Mouse (Mus musculus) stomach, postnatal 0 days (tissue): ENCODE data around the gene Filip1. TPM values are rescaled to one million over a fixed set of nuclear protein-coding genes. Genes with fewer than 3 reads are reported as not detected.

Experiments
- ATAC-seq: fragments of 200-750 bp; cut with Nextera tagmentation; 2 replicates; pipeline ENCODE4 v1.8.0; 2017; ENCODE audit not compliant: low FRiP score, low TSS enrichment
- DNase-seq: peaks from one replicate; pipeline ENCODE4 v3.0.0-alpha.2; 2016; ENCODE audit warnings: low spot score
- H3K27ac ChIP-seq: fragments of 300-500 bp; sonication (generic); replicated peaks from 2 replicates; pipeline ENCODE4 v1.5.1; 2014; ENCODE audit warnings: mild to moderate bottlenecking, control low read depth
- H3K27me3 ChIP-seq: fragments of 300-500 bp; sonication (generic); 2 replicates; pipeline ENCODE4 v1.6.1; 2014; ENCODE audit warnings: low read length; ENCODE audit not compliant: control insufficient read depth, insufficient read depth
- H3K36me3 ChIP-seq: fragments of 300-500 bp; sonication (generic); 2 replicates; pipeline ENCODE4 v1.6.1; 2014; ENCODE audit warnings: low read length, mixed read lengths; ENCODE audit not compliant: control insufficient read depth, insufficient read depth
- H3K4me1 ChIP-seq: fragments of 300-500 bp; sonication (generic); replicated peaks from 2 replicates; pipeline ENCODE4 v1.6.1; 2014; ENCODE audit warnings: antibody characterized with exemption; ENCODE audit not compliant: control insufficient read depth, insufficient read depth
- H3K4me2 ChIP-seq: fragments of 300-500 bp; sonication (generic); replicated peaks from 2 replicates; pipeline ENCODE4 v1.6.1; 2014; ENCODE audit warnings: low read depth, mild to moderate bottlenecking, control low read depth, moderate library complexity
- H3K4me3 ChIP-seq: fragments of 300-500 bp; sonication (generic); 2 replicates; pipeline ENCODE4 v1.5.1; 2014; ENCODE audit warnings: low read depth, low read length, control low read depth
- H3K9ac ChIP-seq: fragments of 300-500 bp; sonication (generic); 2 replicates; pipeline ENCODE4 v1.6.1; 2014; ENCODE audit warnings: mild to moderate bottlenecking, low read length, control low read depth, mixed read lengths
- H3K9me3 ChIP-seq: fragments of 300-500 bp; sonication (generic); 2 replicates; pipeline ENCODE4 v1.6.1; 2016; ENCODE audit warnings: low read length; ENCODE audit not compliant: control insufficient read depth
- CTCF ChIP-seq: IDR thresholded peaks from 2 replicates; pipeline ENCODE4 v1.5.1; 2016; ENCODE audit warnings: antibody characterized with exemption, low read depth, mild to moderate bottlenecking, moderate library complexity
- EP300 ChIP-seq: optimal IDR thresholded peaks from 2 replicates; pipeline ENCODE3; 2016; ENCODE audit warnings: antibody characterized with exemption
- WGBS: fragments of 180-500 bp; shearing (Covaris S2); extraction: QIAGEN DNeasy Blood & Tissue Kit; methylation state at CpG from one replicate; pipeline ENCODE4 v1.1.7; 2014; 5-methylcytosine and 5-hydroxymethylcytosine counted together
- polyA plus RNA-seq: library from polyadenylated mRNA; unstranded; fragments of >200 nt; fragmentation: Nextera tagmentation; extraction: Ambion mirVana; gene quantifications from 2 replicates; pipeline ENCODE4 v1.2.1, GENCODE M21; 2015

Gene Filip1
- polyA plus RNA-seq, 1 experiment from 2014 or later: 9.6 TPM

GRCm38 (mm10) chr9:79842615-79843014 is 170.0 kb downstream of the Filip1 start:
- no peak overlapping the region for H3K4me3 ChIP-seq
- DNase-seq (no peak), ATAC-seq (no peak)
- WGBS: 28% methylated on average over 6 of the region's 6 CpGs
- H3K4me1 ChIP-seq: no peaks in the 10 kb centered on the region
- H3K9ac ChIP-seq: no peak overlapping the region
- H3K27ac ChIP-seq: peak overlapping the region; percentile 58
- H3K27me3 ChIP-seq: no peaks in the 10 kb centered on the region
- H3K36me3 ChIP-seq: no peaks in the 10 kb centered on the region
- H3K4me2 ChIP-seq: no peak overlapping the region
- no peaks in the 10 kb centered on the region for H3K9me3 ChIP-seq
- no peak for TF ChIP-seq CTCF
- no peak for TF ChIP-seq EP300

- Histone ChIP-seq H3K36me3 (no peaks in the 10 kb centered on the region), H3K27me3 (no peaks in the 10 kb centered on the region), H3K9me3 (no peaks in the 10 kb centered on the region), H3K4me1 (no peaks in the 10 kb centered on the region), H3K4me3 (no peak overlapping the region), H3K27ac (peak overlapping the region; percentile 58), H3K9ac (no peak overlapping the region), H3K4me2 (no peak overlapping the region)
- TF ChIP-seq EP300 (no peak), CTCF (no peak)
- ATAC-seq (no peak), DNase-seq (no peak)
Observed at GRCm38 (mm10) chr9:79842028-79842427, 170.6 kb downstream of the Filip1 start.

GRCm38 (mm10) chr9:79831294-79831693 is 181.4 kb downstream of the Filip1 start:
- H3K4me2 ChIP-seq: no peak overlapping the region
- no peak for TF ChIP-seq CTCF
- no peak for TF ChIP-seq EP300
- DNase-seq (no peak), ATAC-seq (no peak; the same call in 1 of the 2 replicates)
- no peak overlapping the region for H3K9ac ChIP-seq
- H3K36me3 ChIP-seq: no peaks in the 10 kb centered on the region
- H3K27me3 ChIP-seq: no peaks in the 10 kb centered on the region
- no peaks in the 10 kb centered on the region for H3K4me1 ChIP-seq
- H3K4me3 ChIP-seq: no peak overlapping the region
- H3K9me3 ChIP-seq: no peaks in the 10 kb centered on the region
- peak overlapping the region; percentile 13; the same call in 1 of the 2 replicates for H3K27ac ChIP-seq
- WGBS: 68% methylated on average over 1 of the region's 1 CpGs

- H3K36me3 ChIP-seq: no peaks in the 10 kb centered on the region
- H3K4me2 ChIP-seq: no peak overlapping the region
- H3K4me3 ChIP-seq: no peak overlapping the region
- DNase-seq: no peak
- H3K9me3 ChIP-seq: no peaks in the 10 kb centered on the region
- WGBS: 24% methylated on average over 4 of the region's 4 CpGs
- H3K9ac ChIP-seq: 0 out of 2 replicates have a peak overlapping the region, but pooled peaks have one; percentile 2
- TF ChIP-seq CTCF (no peak), EP300 (no peak)
- ATAC-seq: peak; percentile 83
- no peaks in the 10 kb centered on the region for H3K27me3 ChIP-seq
- no peaks in the 10 kb centered on the region for H3K4me1 ChIP-seq
- peak overlapping the region; percentile 59 for H3K27ac ChIP-seq
Observed at GRCm38 (mm10) chr9:79830874-79831273, 181.8 kb downstream of the Filip1 start.

- H3K36me3 ChIP-seq: no peaks in the 10 kb centered on the region
- 0 out of 2 replicates have a peak overlapping the region, but pooled peaks have one; percentile 2 for H3K9ac ChIP-seq
- peak; percentile 27 for DNase-seq
Observed at GRCm38 (mm10) chr9:79829842-79830800, 182.5 kb downstream of the Filip1 start.

GRCm38 (mm10) chr9:79827072-79827471 is 185.6 kb downstream of the Filip1 start:
- no peak overlapping the region for H3K4me2 ChIP-seq
- no peak overlapping the region for H3K27ac ChIP-seq
- ATAC-seq (no peak), DNase-seq (no peak)
- whole genome bisulfite sequencing: 33% methylated on average over 2 of the region's 2 CpGs
- no peak overlapping the region for H3K9ac ChIP-seq
- TF ChIP-seq CTCF (no peak), EP300 (no peak)
- no peaks in the 10 kb centered on the region for H3K27me3 ChIP-seq
- H3K4me3 ChIP-seq: no peak overlapping the region
- H3K9me3 ChIP-seq: no peaks in the 10 kb centered on the region
- no peaks in the 10 kb centered on the region for H3K4me1 ChIP-seq
- H3K36me3 ChIP-seq: no peaks in the 10 kb centered on the region

More at GRCm38 (mm10) chr9:79829842-79830800, 182.5 kb downstream of the Filip1 start:
- Histone ChIP-seq H3K9me3 (no peaks in the 10 kb centered on the region), H3K4me1 (no peaks in the 10 kb centered on the region), H3K4me3 (no peak overlapping the region), H3K27ac (peak overlapping the region; percentile 59), H3K27me3 (no peaks in the 10 kb centered on the region), H3K4me2 (peak overlapping the region; percentile 18)
- WGBS: 31% methylated on average over 23 of the region's 23 CpGs
- TF ChIP-seq EP300 (no peak), CTCF (no peak)
- ATAC-seq: no peak
